Mouse (Mus musculus): ENCODE measurements around the gene Hsd17b1. TPM values are rescaled to one million over a fixed set of nuclear protein-coding genes. Genes with fewer than 3 reads are reported as not detected.

Hsd17b1 gene
- polyA plus RNA-seq, 1 experiment from 2014 or later, result 0.16 TPM

DNA sequence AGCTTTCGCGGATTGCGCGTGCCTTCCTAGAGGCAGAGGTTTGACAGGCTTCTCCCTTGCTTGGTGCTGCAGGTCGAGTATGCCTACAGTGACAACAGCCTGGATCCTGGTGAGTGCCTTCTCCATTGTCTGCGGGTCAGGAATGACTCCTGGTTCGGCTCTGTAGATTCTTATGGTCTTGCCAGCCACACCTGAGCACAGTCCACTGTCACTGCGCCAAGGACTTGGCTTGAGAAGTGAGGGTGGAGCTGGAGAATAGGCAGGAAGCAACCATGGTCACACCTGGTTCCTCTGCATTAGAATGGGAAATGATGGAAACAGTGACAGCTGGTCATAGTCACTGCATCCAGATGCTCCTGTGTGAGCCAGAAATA is 9.5 kb downstream of the Hsd17b1 start:
- peak overlapping the region; percentile 87 for H3K4me2 ChIP-seq (ENCODE audit: low read depth, low read length)
- H3K36me3 ChIP-seq (ENCODE audit: control insufficient read depth, insufficient read depth, low read length), result peaks cover 26% of the 10 kb centered on the region
- H3K27ac ChIP-seq (ENCODE audit: low read length), result peak overlapping the region; percentile 88
- H3K4me1 ChIP-seq (ENCODE audit: control insufficient read depth, insufficient read depth, low read length), result peaks cover 33% of the 10 kb centered on the region
- no peaks in the 10 kb centered on the region for H3K27me3 ChIP-seq (replicated peaks; ENCODE audit: control insufficient read depth, insufficient read depth, low read length)
- peak overlapping the region; percentile 85 for H3K4me3 ChIP-seq (ENCODE audit: low read length)
- H3K9ac ChIP-seq (ENCODE audit: low read depth, low read length), result peak overlapping the region; percentile 92
- H3K9me3 ChIP-seq (ENCODE audit: control insufficient read depth, low read length), result no peaks in the 10 kb centered on the region
- WGBS, result 5% methylated on average over 8 of the region's 8 CpGs
- peak; percentile 17 for ATAC-seq

DNA sequence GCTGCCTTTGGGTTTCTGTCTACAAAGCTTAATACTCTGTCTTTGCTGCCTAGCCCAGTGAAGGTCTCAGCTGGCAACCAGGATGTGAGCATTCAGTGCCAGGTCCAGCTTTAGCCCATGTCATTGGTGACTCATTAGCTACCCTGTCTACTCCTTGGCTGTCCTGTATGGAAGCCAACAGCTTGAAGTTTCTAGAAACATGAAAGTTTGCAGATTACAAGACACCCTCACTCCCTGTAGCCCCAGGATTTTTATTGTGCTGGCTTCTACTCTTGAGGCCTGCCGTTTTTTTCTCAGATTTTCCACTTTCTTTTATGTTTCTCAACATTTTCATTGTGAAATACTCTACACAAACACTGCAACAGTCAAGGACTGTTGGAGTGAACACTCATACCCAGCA is 11.7 kb downstream of the Hsd17b1 start:
- no peak overlapping the region for H3K4me2 ChIP-seq (ENCODE audit: low read depth, low read length)
- peaks cover 30% of the 10 kb centered on the region for H3K4me1 ChIP-seq (ENCODE audit: control insufficient read depth, insufficient read depth, low read length)
- no peak overlapping the region for H3K27ac ChIP-seq (ENCODE audit: low read length)
- H3K36me3 ChIP-seq (ENCODE audit: control insufficient read depth, insufficient read depth, low read length), result peaks cover 31% of the 10 kb centered on the region
- no peaks in the 10 kb centered on the region for H3K9me3 ChIP-seq (ENCODE audit: control insufficient read depth, low read length)
- 95% methylated on average over 1 of the region's 1 CpGs for WGBS
- H3K4me3 ChIP-seq (ENCODE audit: low read length), result no peak overlapping the region
- H3K9ac ChIP-seq (ENCODE audit: low read depth, low read length), result no peak overlapping the region
- ATAC-seq, result no peak
- no peaks in the 10 kb centered on the region for H3K27me3 ChIP-seq (replicated peaks; ENCODE audit: control insufficient read depth, insufficient read depth, low read length)

DNA sequence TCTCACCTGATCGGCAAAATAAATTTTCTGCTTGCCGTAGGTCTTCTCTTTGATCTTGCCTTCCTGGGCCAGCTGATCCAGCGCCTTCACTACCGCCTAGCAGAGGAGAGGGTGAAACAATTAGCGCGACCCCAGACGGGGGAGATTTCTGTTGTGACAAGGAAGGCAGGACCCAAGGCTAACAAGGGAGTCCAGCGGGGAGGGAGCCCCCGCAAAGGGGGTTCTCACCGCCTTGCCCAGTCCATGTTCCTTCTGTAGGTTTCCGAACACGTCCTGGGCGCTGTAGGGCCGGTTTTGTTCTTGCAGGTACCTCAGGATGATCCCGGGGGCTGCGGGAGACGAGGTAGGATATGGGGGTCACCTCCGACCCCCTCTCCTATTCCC is 16.7 kb downstream of the Hsd17b1 start:
- H3K27ac ChIP-seq (ENCODE audit: low read length), result no peak overlapping the region; the same call in 1 of the 2 replicates
- H3K27me3 ChIP-seq (replicated peaks; ENCODE audit: control insufficient read depth, insufficient read depth, low read length), result no peaks in the 10 kb centered on the region
- H3K4me2 ChIP-seq (ENCODE audit: low read depth, low read length), result peak overlapping the region; percentile 96
- H3K36me3 ChIP-seq (ENCODE audit: control insufficient read depth, insufficient read depth, low read length), result peaks cover 40% of the 10 kb centered on the region
- 2% methylated on average over 18 of the region's 18 CpGs for WGBS
- ATAC-seq, result no peak; the same call in none of the 2 replicates
- H3K9me3 ChIP-seq (ENCODE audit: control insufficient read depth, low read length), result no peaks in the 10 kb centered on the region
- H3K9ac ChIP-seq (ENCODE audit: low read depth, low read length), result peak overlapping the region; percentile 92
- H3K4me3 ChIP-seq (ENCODE audit: low read length), result peak overlapping the region; percentile 92
- peaks cover 10% of the 10 kb centered on the region for H3K4me1 ChIP-seq (ENCODE audit: control insufficient read depth, insufficient read depth, low read length)

DNA sequence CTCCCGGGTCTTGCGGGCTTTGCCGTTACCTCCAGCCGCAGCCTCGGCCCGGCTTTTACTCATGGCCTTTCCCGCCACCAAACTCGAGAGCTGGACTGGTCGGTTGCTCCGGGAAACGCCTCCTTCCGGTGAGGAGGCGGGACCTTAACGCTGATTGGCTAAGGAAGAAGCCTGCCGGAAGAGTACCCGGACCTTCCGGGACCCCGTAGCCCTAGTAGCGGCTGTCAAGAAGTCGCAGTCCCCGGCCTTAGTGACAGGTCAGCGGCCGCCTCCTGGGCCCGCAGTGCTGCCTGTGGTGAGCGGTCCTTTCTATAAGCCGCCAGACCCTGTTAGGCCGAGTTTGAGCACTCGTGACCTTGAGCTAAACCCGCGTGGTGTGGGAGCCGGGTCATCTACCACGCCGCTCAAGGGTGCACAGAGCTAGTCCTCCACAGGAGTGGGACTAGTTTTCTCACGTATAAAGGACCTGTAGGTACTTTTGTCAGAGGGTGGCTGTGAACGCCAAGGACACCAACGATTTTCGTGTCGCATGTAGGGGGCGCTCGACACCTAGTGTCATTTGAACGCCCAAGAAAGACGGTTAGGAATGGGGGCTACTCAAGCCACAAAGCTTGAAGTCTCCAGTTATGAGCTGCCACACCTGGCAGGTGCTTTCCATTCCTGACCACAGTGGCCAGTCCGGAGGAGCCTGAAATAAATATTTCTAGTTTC is 17.3 kb downstream of the Hsd17b1 start, which contains the start of gene Psmc3ip:
Psmc3ip (minus strand) TSS at position 123 of the 711 bp plus-strand sequence.
- ATAC-seq, result peak; percentile 97
- H3K36me3 ChIP-seq (ENCODE audit: control insufficient read depth, insufficient read depth, low read length), result peaks cover 35% of the 10 kb centered on the region
- peak within 1 kb of the TSS; percentile 96 for H3K4me2 ChIP-seq (ENCODE audit: low read depth, low read length)
- H3K4me1 ChIP-seq (ENCODE audit: control insufficient read depth, insufficient read depth, low read length), result peaks cover 10% of the 10 kb centered on the region
- no peaks in the 10 kb centered on the region for H3K9me3 ChIP-seq (ENCODE audit: control insufficient read depth, low read length)
- H3K9ac ChIP-seq (ENCODE audit: low read depth, low read length), result peak within 1 kb of the TSS; percentile 92
- peak within 1 kb of the TSS; percentile 92 for H3K4me3 ChIP-seq (ENCODE audit: low read length)
- WGBS, result under 1% methylated on average over 43 of the region's 43 CpGs
- peak within 1 kb of the TSS; percentile 97 for H3K27ac ChIP-seq (ENCODE audit: low read length)
- H3K27me3 ChIP-seq (replicated peaks; ENCODE audit: control insufficient read depth, insufficient read depth, low read length), result no peaks in the 10 kb centered on the region

DNA sequence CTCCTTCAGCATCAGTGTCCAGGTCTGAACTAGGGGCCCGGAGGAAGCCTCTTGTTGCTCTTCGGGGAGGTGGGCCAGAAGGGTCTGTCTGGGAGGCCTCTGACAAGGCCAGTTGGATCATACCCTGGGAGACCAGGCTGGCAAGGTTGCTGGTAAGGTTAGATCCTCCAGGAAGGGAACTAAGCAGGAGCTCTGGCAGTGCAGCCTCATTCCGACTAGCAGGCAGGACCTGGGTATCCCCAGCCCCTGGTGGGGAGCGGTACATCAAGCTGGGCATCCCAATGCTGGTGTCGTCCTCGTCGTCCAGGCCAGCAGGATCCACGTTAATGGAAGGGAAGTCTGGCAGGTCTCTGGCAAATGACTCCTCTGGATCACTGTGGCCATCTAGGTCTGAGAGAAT is 20.0 kb downstream of the Hsd17b1 start:
- no peak overlapping the region for H3K27ac ChIP-seq (ENCODE audit: low read length)
- H3K27me3 ChIP-seq (replicated peaks; ENCODE audit: control insufficient read depth, insufficient read depth, low read length), result no peaks in the 10 kb centered on the region
- no peaks in the 10 kb centered on the region for H3K9me3 ChIP-seq (ENCODE audit: control insufficient read depth, low read length)
- H3K9ac ChIP-seq (ENCODE audit: low read depth, low read length), result no peak overlapping the region
- WGBS, result 88% methylated on average over 8 of the region's 8 CpGs
- H3K4me1 ChIP-seq (ENCODE audit: control insufficient read depth, insufficient read depth, low read length), result peaks cover 10% of the 10 kb centered on the region
- H3K36me3 ChIP-seq (ENCODE audit: control insufficient read depth, insufficient read depth, low read length), result peaks cover 23% of the 10 kb centered on the region
- no peak overlapping the region for H3K4me2 ChIP-seq (ENCODE audit: low read depth, low read length)
- no peak overlapping the region for H3K4me3 ChIP-seq (ENCODE audit: low read length)
- no peak for ATAC-seq

DNA sequence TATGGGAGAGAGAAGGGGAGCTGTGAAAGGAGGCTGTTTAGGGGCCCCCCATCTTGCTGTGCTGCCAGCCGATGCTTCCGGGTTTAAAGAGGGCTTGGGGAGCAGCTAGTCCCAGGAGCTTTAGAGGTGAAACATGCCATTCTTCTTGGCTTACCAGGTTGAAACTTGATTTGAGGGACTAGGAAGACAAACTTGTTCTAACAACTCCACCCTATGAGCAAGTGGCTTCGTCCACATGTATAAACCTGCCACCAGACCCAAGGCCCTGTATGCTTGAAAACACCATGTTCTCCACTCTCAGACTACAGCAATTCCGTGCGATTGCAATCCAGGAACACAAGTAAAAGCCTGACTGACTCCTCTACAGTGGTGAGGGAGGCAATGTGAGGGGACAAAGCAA is 24.8 kb downstream of the Hsd17b1 start:
- 84% methylated on average over 5 of the region's 5 CpGs for WGBS
- H3K9me3 ChIP-seq (ENCODE audit: control insufficient read depth, low read length), result no peaks in the 10 kb centered on the region
- H3K4me2 ChIP-seq (ENCODE audit: low read depth, low read length), result no peak overlapping the region
- no peak for ATAC-seq
- H3K4me3 ChIP-seq (ENCODE audit: low read length), result no peak overlapping the region
- no peak overlapping the region for H3K9ac ChIP-seq (ENCODE audit: low read depth, low read length)
- H3K4me1 ChIP-seq (ENCODE audit: control insufficient read depth, insufficient read depth, low read length), result no peaks in the 10 kb centered on the region
- H3K27me3 ChIP-seq (replicated peaks; ENCODE audit: control insufficient read depth, insufficient read depth, low read length), result no peaks in the 10 kb centered on the region
- H3K36me3 ChIP-seq (ENCODE audit: control insufficient read depth, insufficient read depth, low read length), result peaks cover 15% of the 10 kb centered on the region
- no peak overlapping the region for H3K27ac ChIP-seq (ENCODE audit: low read length)

DNA sequence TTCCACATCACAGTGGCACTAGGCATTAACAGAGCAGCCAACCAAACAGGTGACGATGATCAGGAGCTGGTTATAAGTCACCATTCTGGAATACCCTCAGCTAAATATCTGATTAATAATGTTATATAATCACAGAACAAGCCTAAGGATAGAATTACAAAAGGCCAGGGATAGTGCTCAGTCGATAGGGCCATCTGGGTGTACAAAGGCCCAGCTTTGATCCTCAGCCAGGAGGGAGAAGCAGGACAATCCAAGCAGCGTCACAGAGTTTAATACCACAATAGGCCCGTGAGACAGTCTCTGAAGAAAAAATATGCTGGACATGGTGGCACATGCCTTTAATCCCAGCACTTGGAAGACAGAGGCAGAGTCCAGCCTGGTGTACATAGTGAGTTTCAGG is 31.1 kb downstream of the Hsd17b1 start:
- H3K9ac ChIP-seq (ENCODE audit: low read depth, low read length), result no peak overlapping the region
- H3K27ac ChIP-seq (ENCODE audit: low read length), result no peak overlapping the region
- WGBS, result 85% methylated on average over 4 of the region's 4 CpGs

DNA sequence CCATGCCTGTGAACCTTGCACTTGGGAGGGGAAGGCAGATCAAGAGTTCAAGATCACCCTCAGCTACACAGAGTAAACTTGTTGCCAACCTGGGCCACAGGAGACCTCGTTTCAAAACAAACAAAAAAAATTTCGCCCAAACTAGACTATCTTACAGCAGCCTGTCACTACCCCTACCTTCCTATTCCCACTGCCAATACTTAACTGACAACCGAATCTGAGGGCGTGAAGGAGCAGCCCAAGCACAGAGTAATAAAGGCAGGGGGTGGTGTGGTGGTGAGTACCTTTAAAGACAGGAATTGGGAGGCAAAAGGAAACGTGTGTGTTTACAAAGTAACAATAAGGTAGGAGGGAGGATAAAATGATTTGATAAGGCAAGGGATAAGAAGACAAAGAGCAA is 32.5 kb downstream of the Hsd17b1 start:
- Histone ChIP-seq H3K4me1 (ENCODE audit: control insufficient read depth, insufficient read depth, low read length) (peaks cover 3% of the 10 kb centered on the region; the same call in 1 of the 2 replicates), H3K27me3 (replicated peaks; ENCODE audit: control insufficient read depth, insufficient read depth, low read length) (no peaks in the 10 kb centered on the region), H3K4me3 (ENCODE audit: low read length) (no peak overlapping the region), H3K4me2 (ENCODE audit: low read depth, low read length) (no peak overlapping the region), H3K36me3 (ENCODE audit: control insufficient read depth, insufficient read depth, low read length) (no peaks in the 10 kb centered on the region), H3K27ac (ENCODE audit: low read length) (no peak overlapping the region), H3K9ac (ENCODE audit: low read depth, low read length) (no peak overlapping the region), H3K9me3 (ENCODE audit: control insufficient read depth, low read length) (no peaks in the 10 kb centered on the region)
- ATAC-seq, result no peak; the same call in 1 of the 2 replicates
- WGBS, result 46% methylated on average over 5 of the region's 5 CpGs

More for the DNA sequence above, 31.1 kb downstream of the Hsd17b1 start:
- ATAC-seq, result no peak
- H3K9me3 ChIP-seq (ENCODE audit: control insufficient read depth, low read length), result no peaks in the 10 kb centered on the region
- H3K27me3 ChIP-seq (replicated peaks; ENCODE audit: control insufficient read depth, insufficient read depth, low read length), result no peaks in the 10 kb centered on the region
- no peak overlapping the region for H3K4me3 ChIP-seq (ENCODE audit: low read length)
- H3K4me2 ChIP-seq (ENCODE audit: low read depth, low read length), result no peak overlapping the region
- H3K36me3 ChIP-seq (ENCODE audit: control insufficient read depth, insufficient read depth, low read length), result no peaks in the 10 kb centered on the region
- H3K4me1 ChIP-seq (ENCODE audit: control insufficient read depth, insufficient read depth, low read length), result 0 out of 2 replicates have a peak, but pooled peaks cover 3% of the 10 kb centered on the region

DNA sequence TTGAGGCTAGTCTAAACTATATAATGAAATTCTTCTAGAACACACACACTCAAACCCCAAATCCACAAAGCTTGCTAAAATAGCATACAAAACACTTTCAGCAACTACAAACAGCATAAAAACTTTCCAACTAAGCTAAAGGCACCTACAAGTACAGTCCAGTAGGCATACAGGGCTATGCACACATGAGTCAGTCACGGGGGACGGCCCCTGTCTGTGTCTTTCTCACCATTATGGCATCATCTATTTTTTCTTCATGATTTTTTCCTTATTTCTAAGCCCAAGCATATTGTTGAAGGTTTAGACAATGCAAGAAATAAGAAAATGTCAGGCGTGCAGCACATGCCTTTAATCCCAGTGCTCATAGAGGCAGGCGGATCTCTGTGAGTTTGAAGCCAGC is 33.0 kb downstream of the Hsd17b1 start:
- no peak for ATAC-seq
- peaks cover 3% of the 10 kb centered on the region; the same call in 1 of the 2 replicates for H3K4me1 ChIP-seq (ENCODE audit: control insufficient read depth, insufficient read depth, low read length)
- no peaks in the 10 kb centered on the region for H3K36me3 ChIP-seq (ENCODE audit: control insufficient read depth, insufficient read depth, low read length)
- H3K9me3 ChIP-seq (ENCODE audit: control insufficient read depth, low read length), result no peaks in the 10 kb centered on the region
- H3K27ac ChIP-seq (ENCODE audit: low read length), result no peak overlapping the region
- H3K4me3 ChIP-seq (ENCODE audit: low read length), result no peak overlapping the region
- H3K9ac ChIP-seq (ENCODE audit: low read depth, low read length), result no peak overlapping the region
- 88% methylated on average over 4 of the region's 4 CpGs for WGBS
- H3K4me2 ChIP-seq (ENCODE audit: low read depth, low read length), result no peak overlapping the region
- no peaks in the 10 kb centered on the region for H3K27me3 ChIP-seq (replicated peaks; ENCODE audit: control insufficient read depth, insufficient read depth, low read length)
